In the genomic region with DNA sequence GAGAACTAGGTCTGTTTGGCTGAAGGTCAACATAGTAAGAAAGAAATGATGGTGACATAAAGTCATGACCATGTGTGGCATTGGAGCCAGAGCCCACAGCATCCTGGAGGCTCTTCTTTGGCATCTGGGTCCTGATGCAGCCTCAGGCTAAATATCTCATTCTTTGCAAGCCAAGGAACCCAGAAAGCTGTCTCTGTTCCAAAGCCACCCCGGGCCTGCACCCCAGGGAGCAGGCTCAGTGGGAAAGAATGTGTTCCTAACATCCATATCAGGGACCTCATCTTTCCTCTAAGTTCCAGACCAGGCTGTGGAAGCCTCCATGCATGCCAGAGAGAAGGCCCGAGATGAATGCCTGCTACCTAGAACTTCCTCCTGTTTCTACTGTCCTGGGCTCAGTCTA, we compare ENCODE assay signal across 17 mouse cellular contexts.
"Had no signal": no experiment of that assay in that cellular context is flagged by ENCODE, and none has a peak within 500 bp of the region (broad histone marks: within the 10 kb centered on the region; RNA-seq: fewer than 3 reads in every experiment).

No protein-coding gene starts in this region.

- H3K4me3 ChIP-seq: neural tube, embryonic 12.5 days; neural tube, embryonic 13.5 days; neural tube, embryonic 15.5 days; stomach, embryonic 15.5 days had no signal

- H3K27me3 ChIP-seq: neural tube, embryonic 12.5 days; neural tube, embryonic 13.5 days; neural tube, embryonic 15.5 days; stomach, embryonic 15.5 days had no signal

- H3K4me1 ChIP-seq: neural tube, embryonic 12.5 days; neural tube, embryonic 13.5 days; neural tube, embryonic 15.5 days; stomach, embryonic 15.5 days had no signal

- H3K9ac ChIP-seq: neural tube, embryonic 12.5 days; neural tube, embryonic 13.5 days; neural tube, embryonic 15.5 days; stomach, embryonic 15.5 days had no signal

- H3K4me2 ChIP-seq: neural tube, embryonic 12.5 days; neural tube, embryonic 13.5 days; neural tube, embryonic 15.5 days; stomach, embryonic 15.5 days had no signal

- DNase-seq: retina, postnatal 1 day; right cerebral cortex, adult 18-20 months; right cerebral cortex, postnatal 14 days; right cerebral cortex, postnatal 25 days; right cerebral cortex, postnatal 4 days; spleen, adult 18-20 months; thymus, adult 18-20 months; thymus, adult 2 months; thymus, postnatal 14 days; thymus, postnatal 25 days; thymus, postnatal 36 days; thymus, postnatal 4 days had no signal

- H3K27ac ChIP-seq: neural tube, embryonic 12.5 days; neural tube, embryonic 13.5 days; neural tube, embryonic 15.5 days; stomach, embryonic 15.5 days; stomach, postnatal 0 days had no signal

- H3K36me3 ChIP-seq: neural tube, embryonic 12.5 days; neural tube, embryonic 13.5 days; neural tube, embryonic 15.5 days; stomach, embryonic 15.5 days had no signal

- H3K9me3 ChIP-seq: neural tube, embryonic 12.5 days; neural tube, embryonic 13.5 days; neural tube, embryonic 15.5 days; stomach, embryonic 15.5 days had no signal
